Mouse (Mus musculus) myocyte (in vitro differentiated cells): ENCODE measurements at regions not wholly inside any gene's neighbourhood (a gene's known extent, or its start where the extent isn't known, plus 50 kb on each side); places are given as distances from the start of the nearest gene placed in this dataset.

ENCODE experiments used
- E2F4 ChIP-seq: IDR thresholded peaks from one replicate; pipeline ENCODE4 v1.6.1; 2011; ENCODE audit warnings: mild to moderate bottlenecking, control low read depth, moderate library complexity; ENCODE audit not compliant: insufficient read depth
- POLR2A ChIP-seq: IDR thresholded peaks from one replicate; pipeline ENCODE4 v1.6.1; 2011; ENCODE audit warnings: low read depth, mild to moderate bottlenecking, control low read depth, moderate library complexity; ENCODE audit not compliant: insufficient read length
- TCF12 ChIP-seq: IDR thresholded peaks from one replicate; pipeline ENCODE4 v1.6.1; 2011; ENCODE audit warnings: mild to moderate bottlenecking, control low read depth; ENCODE audit not compliant: poor library complexity, insufficient read depth, severe bottlenecking

GRCm38 (mm10) chr6:116960641-116961040, 207.7 kb upstream of the Cxcl12 start:
- TF ChIP-seq POLR2A (no peak), TCF12 (no peak), E2F4 (no peak)
